Mouse (Mus musculus) splenic B cell, adult 2 months (primary cell): Measurements from ENCODE around the gene Egflam.

ENCODE experiments used
- DNase-seq: peaks from one replicate; pipeline ENCODE4 v3.0.0-alpha.2; 2011; ENCODE audit warnings: low read depth, low spot score
- H3K27me3 ChIP-seq: 2 replicates; pipeline ENCODE4 v1.6.1; 2012; ENCODE audit warnings: mild to moderate bottlenecking, low read length, moderate library complexity, mixed read lengths; ENCODE audit not compliant: control insufficient read depth, poor library complexity, insufficient read depth, severe bottlenecking
- H3K36me3 ChIP-seq: 2 replicates; pipeline ENCODE4 v1.6.1; 2012; ENCODE audit warnings: mild to moderate bottlenecking, low read length, moderate library complexity, mixed read lengths; ENCODE audit not compliant: control insufficient read depth, poor library complexity, insufficient read depth, severe bottlenecking

Egflam gene

DNA sequence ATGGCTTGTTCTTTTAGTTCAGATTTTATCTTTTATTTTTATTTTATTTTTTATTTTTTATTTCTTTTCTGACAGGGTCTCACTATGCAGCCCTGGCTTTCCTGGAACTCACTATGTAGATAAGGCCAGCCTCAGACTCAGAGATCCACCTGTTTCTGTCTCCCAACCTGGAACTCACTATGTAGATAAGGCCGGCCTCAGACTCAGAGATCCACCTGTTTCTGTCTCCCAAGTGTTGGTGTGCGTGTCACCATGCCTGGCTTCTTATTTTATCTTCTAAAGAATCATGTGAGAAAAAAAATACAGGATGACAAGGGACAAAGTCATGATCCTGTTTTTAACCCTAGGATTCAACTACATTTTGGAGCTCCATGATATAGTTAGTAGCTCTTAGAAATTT, 205.6 kb downstream of the Egflam start:
- Histone ChIP-seq H3K27me3 (no peaks in the 10 kb centered on the region; the same call in 1 of the 2 replicates), H3K36me3 (no peaks in the 10 kb centered on the region)
- no peak for DNase-seq

DNA sequence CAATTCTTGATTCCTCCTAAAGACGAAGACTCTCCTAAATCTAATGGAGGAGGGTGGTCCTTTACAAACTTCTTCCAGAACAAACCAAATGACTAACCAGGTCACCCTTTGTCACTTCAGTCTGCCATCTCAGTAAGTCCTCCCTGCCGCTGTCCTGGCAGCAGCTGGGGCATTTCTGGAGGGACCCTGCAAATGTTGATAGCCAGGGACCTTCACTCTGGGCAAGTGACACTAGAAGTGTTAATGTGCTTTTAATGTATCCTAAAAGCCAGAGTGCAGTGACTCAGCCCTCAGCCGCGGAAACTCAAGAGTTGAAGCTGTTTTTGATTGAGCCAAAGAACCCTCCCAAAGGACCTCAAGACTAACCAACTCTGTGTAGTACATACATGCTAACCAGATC, 207.1 kb downstream of the Egflam start:
- H3K27me3 ChIP-seq = no peaks in the 10 kb centered on the region
- no peak for DNase-seq
- no peaks in the 10 kb centered on the region for H3K36me3 ChIP-seq

DNA sequence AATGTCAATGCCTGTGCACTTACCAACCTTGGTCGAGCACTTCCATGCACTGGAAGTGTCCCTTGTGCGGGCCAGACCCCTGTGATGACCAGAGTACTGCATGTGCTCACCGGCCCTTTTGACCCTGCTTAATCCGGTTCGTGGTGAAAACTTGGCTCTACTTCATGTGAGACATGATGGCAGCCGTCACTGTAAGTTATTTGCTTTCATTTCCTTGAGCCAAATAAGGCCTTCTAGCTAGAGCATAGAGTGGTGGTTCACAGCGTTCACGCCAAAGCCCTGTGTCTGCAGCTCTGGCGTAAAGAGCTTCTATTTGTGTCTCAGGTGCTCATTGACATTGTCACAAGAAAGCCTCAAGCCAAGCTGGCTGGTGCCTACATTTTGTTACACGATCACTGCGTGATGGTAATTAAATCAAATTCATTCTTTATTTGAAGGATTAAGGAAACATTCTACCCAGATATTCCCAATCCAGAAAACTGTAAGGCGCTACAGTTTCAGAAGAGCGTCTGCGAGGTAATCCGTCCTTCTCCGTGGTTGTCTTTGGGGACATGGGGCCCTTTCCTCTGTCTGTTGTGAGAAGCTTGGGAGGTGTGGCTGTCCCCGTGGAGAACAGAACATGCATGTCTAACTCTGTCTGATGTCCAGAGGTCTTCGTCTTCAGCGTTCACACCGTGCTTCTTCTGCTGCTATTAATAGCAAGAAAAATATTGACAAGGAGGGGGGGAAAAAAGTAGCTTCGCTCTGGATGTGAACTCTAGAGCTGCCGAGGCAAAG, 208.3 kb downstream of the Egflam start:
- Histone ChIP-seq H3K27me3 (no peaks in the 10 kb centered on the region), H3K36me3 (no peaks in the 10 kb centered on the region)
- no peak for DNase-seq

DNA sequence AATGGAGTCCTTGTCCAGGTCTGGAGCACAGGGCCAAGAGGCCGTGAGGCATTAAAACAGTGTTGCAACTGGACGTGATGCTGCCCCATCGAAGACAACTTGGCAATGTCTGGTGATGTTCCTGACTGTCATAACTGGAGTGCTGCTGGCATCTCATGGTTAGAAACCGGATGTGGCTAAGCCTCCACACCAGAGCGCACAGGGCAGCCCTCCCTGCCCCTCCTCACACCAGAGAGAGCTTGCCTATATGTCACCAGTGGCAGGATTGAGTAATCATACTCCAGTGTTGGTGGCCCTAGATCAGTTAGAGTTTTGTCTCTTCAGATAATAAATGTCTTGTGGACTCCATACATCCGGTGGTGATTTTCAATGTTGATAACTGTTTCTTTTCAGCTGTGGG, 210.5 kb downstream of the Egflam start:
- H3K27me3 ChIP-seq = no peaks in the 10 kb centered on the region
- no peak for DNase-seq
- no peaks in the 10 kb centered on the region for H3K36me3 ChIP-seq

DNA sequence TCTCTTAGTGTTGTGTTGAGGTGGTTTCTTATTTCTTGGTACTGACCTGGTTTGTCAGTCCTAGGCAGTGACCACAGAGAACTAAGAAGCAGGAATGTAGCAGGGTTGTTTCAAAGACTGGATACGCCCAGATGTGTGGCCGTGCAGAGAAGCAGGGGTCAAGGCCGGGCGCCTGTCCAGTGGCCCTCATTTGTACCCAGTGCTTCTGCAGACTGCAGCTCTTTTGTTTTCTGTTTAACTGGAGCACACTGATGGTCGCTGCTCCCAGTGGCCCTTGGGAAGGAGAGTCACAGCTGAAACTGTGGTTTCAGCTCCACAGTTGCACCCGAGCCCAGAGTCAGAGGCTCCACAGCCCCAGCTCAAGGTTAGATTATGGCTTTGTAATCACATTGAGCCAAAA, 217.6 kb downstream of the Egflam start:
- H3K36me3 ChIP-seq = no peaks in the 10 kb centered on the region
- no peaks in the 10 kb centered on the region for H3K27me3 ChIP-seq
- DNase-seq = no peak

DNA sequence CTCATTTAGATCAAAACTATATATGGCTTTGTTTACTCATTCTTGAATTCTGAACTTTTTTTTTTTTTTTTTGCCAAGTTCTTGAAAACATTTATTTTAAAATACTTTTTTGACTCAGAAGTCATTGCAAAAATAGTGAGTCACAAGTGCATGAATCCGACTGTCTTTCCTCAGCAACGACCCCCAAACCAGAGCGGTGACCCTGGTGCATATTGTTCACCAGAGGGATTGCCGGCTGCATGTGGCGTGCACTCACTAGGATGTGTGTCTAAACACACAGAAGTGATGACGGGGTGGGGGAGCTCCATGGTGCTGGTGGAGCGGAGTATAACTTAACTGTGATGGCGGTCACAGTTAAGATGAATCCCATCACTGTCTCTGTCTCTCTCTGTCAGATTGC, 224.4 kb downstream of the Egflam start:
- DNase-seq = no peak
- no peaks in the 10 kb centered on the region for H3K36me3 ChIP-seq

DNA sequence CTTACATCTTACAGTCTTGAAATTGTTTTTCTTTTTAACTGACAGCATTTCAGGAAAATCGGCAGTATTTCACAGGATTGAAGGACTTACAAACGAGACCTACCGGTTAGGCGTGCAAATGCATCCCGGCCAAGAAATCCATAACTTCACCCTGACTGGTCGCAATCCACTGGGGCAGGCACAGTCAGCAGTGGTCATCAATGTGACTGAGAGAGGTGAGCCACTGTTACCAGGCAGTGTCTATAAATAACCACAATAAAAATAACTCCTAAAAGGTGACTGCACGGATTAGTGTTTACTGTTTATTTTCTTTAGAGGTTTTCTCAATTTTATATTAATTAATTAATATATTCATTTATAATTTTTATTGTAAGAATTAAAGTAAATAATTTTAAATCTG, 224.8 kb downstream of the Egflam start:
- Histone ChIP-seq H3K36me3 (no peaks in the 10 kb centered on the region), H3K27me3 (no peaks in the 10 kb centered on the region)
- no peak for DNase-seq

More for the DNA sequence above, 224.4 kb downstream of the Egflam start:
- H3K27me3 ChIP-seq = no peaks in the 10 kb centered on the region

DNA sequence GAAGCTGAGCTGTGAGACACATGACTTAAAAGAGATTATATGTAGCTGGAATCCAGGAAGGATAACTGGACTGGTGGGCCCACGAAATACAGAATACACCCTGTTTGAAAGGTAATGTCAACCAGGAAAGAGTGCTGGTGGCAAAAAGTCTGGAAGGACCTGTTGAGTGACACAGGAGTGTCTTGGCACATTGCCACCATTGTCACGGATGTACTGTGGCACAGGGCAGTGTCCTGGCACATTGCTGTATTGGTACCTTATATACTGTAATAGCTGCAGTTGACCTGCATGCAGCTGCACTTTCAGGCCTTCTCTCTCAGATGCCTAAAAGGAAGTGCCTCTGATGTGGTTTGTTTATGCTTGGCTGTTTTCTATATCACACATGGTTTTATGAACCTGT, 225.3 kb downstream of the Egflam start:
- no peak for DNase-seq
- Histone ChIP-seq H3K36me3 (no peaks in the 10 kb centered on the region), H3K27me3 (no peaks in the 10 kb centered on the region)

DNA sequence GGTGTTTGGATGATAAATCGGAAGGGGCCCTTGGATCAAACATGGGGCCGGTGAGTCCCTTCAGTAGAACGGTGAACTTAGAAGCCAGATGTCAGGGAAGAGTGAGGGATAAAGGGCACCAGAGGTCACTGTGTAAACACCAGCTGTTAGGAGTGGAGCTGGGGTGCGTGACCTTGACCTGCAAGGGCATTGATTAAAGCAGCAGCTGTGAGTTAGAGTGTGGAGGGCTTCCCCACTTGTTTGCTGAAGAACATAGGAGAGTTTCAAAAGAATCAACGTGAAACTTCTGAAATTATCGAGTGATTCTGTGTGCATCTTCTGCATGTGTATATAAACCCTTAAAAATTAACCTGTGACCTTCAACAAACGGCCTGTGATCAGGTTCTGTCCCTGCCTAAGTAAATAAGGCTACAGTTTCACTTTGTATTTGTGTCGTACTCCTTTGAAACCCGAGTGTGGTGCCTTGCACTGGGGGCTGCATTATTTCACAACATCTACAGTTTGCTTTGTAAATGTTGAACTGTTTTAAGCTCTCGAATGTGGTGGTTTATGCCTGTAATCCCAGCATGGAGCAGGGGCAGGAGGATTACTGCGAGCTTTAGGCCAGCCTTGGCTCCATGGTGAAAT, 230.2 kb downstream of the Egflam start:
- Histone ChIP-seq H3K36me3 (no peaks in the 10 kb centered on the region), H3K27me3 (no peaks in the 10 kb centered on the region)
- no peak for DNase-seq

DNA sequence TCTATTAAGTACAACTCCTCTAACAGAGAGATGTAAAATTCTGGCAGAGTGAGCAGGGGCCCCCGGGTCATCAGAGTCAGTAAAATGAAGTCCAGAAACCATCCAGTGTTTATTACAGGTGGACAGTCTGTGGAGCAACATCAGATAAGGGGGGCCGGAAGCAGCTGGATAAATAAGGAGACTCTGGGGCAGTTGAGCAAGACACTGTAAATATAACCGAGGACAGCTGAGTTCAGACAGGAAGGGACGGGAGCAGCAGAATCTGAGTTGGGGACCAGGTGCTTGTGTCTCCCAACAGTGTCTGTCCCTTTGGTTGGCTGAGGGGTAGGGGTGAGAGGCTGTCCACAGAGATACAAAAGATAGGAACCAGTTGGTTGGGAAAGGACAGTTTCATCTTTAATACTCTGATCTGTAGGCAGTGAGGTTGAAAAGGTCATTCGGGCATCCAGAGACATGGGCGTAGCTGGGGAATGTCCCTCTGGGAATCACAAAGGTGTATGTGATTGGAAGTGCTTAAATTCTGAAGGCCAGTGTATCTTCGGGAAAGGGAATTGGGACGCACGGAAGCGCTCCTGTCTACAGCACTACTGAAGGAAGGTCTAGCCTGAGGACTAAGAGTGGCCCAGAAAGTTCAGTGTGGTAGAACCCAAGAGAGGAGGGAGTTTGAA, 230.8 kb downstream of the Egflam start:
- H3K36me3 ChIP-seq = no peaks in the 10 kb centered on the region
- H3K27me3 ChIP-seq = no peaks in the 10 kb centered on the region
- DNase-seq = no peak

DNA sequence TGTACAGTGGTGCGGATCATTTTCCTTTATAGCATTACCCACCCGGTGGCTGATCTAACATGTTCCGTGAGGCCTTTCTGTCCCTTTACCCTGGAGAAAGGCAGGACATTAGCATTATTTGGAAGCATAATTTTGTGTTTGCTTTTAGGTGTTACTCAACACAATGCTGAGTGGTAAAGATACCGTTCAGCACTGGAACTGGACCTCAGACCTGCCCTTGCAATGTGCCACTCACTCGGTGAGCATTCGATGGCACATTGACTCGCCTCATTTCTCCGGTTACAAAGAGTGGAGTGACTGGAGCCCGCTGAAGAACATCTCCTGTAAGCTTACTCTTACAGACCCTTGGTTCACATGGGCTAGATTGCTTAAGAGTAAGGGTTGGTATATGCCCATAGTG, 231.5 kb downstream of the Egflam start:
- DNase-seq = no peak
- H3K27me3 ChIP-seq = no peaks in the 10 kb centered on the region
- no peaks in the 10 kb centered on the region for H3K36me3 ChIP-seq

DNA sequence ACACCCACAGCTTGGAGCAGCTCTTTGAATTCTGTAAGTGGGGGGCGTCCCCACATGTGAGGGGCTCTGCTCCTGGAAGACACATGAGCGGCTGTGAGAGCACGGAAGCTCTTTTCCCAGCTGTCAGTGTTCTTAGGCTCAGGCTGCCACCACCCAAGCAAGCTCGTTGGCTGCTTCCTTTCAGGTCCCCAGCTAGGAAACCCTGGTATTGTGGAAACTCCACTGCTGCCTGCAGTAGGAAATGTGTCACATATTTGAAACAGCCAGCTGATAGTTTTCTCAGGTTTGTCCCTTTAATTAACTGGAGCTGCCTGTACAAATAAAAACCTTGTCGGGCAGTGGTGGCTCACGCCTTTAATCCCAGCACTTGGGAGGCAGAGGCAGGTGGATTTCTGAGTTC, 234.3 kb downstream of the Egflam start:
- no peak for DNase-seq
- H3K27me3 ChIP-seq = no peaks in the 10 kb centered on the region
- H3K36me3 ChIP-seq = no peaks in the 10 kb centered on the region

DNA sequence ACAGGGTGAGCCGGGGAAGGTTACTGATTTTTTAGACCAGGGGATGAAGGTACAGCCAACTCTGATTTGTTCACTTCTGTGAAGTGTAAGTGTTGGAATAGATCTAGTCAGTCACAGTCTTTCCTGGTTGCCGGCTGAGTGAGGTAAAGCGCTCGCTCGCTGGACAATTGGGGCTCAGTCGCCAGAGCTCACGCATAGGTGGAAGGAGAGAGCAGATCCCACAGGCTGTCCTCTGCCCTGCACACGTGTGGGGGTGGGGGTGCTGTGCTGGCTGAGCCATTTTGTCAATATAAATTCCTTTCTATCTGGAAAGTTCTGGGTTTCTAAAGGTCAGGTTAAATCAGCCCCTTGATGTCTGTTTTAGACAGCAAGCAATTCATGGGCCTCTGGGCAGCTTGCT, 237.9 kb downstream of the Egflam start:
- no peaks in the 10 kb centered on the region for H3K27me3 ChIP-seq
- H3K36me3 ChIP-seq = no peaks in the 10 kb centered on the region
- DNase-seq = no peak

DNA sequence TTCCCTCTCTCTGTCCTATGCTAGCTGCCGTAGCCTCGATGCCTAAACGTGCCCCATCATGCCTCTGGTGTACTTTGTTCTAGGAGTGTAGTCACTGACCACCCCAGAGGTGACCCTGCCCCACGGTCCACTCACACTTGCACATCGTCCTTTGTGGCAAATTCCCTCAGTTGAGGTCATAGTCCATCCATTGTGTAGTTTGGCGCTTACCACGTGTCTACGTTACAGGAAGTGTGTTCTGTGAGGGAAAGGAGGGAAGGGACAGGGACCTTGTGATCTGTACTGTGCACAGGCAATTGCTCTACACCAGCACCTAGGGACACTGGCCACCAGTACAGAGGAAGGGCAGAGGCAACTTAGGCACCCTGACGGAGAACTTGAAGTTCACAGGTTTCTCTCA, 238.3 kb downstream of the Egflam start:
- no peak for DNase-seq
- Histone ChIP-seq H3K27me3 (no peaks in the 10 kb centered on the region), H3K36me3 (no peaks in the 10 kb centered on the region)

DNA sequence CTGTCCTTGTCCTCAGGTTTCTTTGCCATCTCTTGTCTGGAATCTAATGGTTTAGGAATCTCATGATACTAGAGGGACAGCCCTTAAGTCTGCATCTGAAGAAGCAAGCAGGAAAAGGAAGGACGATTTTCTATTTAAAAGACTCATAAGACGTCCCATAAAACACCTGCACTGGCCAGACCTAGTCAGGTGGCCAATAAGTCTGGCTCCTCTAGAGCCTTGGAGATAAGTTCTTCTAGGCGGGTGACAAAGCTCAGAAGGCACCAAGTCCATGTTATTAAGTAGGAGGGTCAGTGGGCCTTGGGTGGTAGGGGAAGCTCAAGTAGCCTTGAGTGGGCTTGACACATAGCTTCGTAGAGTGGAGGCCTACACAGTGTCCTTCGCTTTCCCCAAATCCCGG, 240.5 kb downstream of the Egflam start:
- no peaks in the 10 kb centered on the region for H3K36me3 ChIP-seq
- no peak for DNase-seq
- no peaks in the 10 kb centered on the region for H3K27me3 ChIP-seq
